Mouse (Mus musculus): ENCODE measurements at regions not wholly inside any gene's neighbourhood (a gene's known extent, or its start where the extent isn't known, plus 50 kb on each side); places are given as distances from the start of the nearest gene placed in this dataset.
A peak's percentile ranks its signal among the peaks of the same experiment; 100 is the strongest.

GRCm38 (mm10) chr3:117265790-117266189 lies 94.9 kb downstream of the Plppr4 start:
- no peaks in the 10 kb centered on the region for H3K27me3 ChIP-seq (ENCODE audit: insufficient read depth, low read length)
- no peaks in the 10 kb centered on the region for H3K9me3 ChIP-seq (ENCODE audit: low read depth, low read length)
- no peak overlapping the region for H3K27ac ChIP-seq (ENCODE audit: low read depth)
- H3K36me3 ChIP-seq (ENCODE audit: insufficient read depth) = no peaks in the 10 kb centered on the region
- DNase-seq (no peak), ATAC-seq (ENCODE audit: insufficient read depth) (no peak)
- no peak overlapping the region for H3K4me2 ChIP-seq
- no peak overlapping the region for H3K4me3 ChIP-seq (ENCODE audit: low read depth, low read length)
- H3K4me1 ChIP-seq (ENCODE audit: insufficient read depth) = no peaks in the 10 kb centered on the region
- H3K9ac ChIP-seq = no peak overlapping the region
- WGBS = 87% methylated on average over 9 of the region's 9 CpGs
- no peak for TF ChIP-seq CTCF (IDR thresholded peaks at IDR 0.05; ENCODE audit: low read depth)

- ATAC-seq (ENCODE audit: insufficient read depth) (no peak), DNase-seq (no peak)
- Histone ChIP-seq H3K27me3 (ENCODE audit: insufficient read depth, low read length) (no peaks in the 10 kb centered on the region), H3K9ac (no peak overlapping the region), H3K27ac (ENCODE audit: low read depth) (no peak overlapping the region), H3K36me3 (ENCODE audit: insufficient read depth) (no peaks in the 10 kb centered on the region), H3K4me2 (no peak overlapping the region), H3K4me3 (ENCODE audit: low read depth, low read length) (no peak overlapping the region), H3K9me3 (ENCODE audit: low read depth, low read length) (no peaks in the 10 kb centered on the region), H3K4me1 (ENCODE audit: insufficient read depth) (no peaks in the 10 kb centered on the region)
- no peak for TF ChIP-seq CTCF (IDR thresholded peaks at IDR 0.05; ENCODE audit: low read depth)
Observed at GRCm38 (mm10) chr3:117247833-117248232, 112.8 kb downstream of the Plppr4 start.

- ATAC-seq (ENCODE audit: insufficient read depth) = no peak
- no peaks in the 10 kb centered on the region for H3K27me3 ChIP-seq (ENCODE audit: insufficient read depth, low read length)
- no peaks in the 10 kb centered on the region for H3K36me3 ChIP-seq (ENCODE audit: insufficient read depth)
- no peak for DNase-seq
- WGBS = 73% methylated on average over 6 of the region's 6 CpGs
- H3K4me3 ChIP-seq (ENCODE audit: low read depth, low read length) = no peak overlapping the region
- H3K9ac ChIP-seq = no peak overlapping the region
- no peaks in the 10 kb centered on the region for H3K4me1 ChIP-seq (ENCODE audit: insufficient read depth)
- H3K9me3 ChIP-seq (ENCODE audit: low read depth, low read length) = no peaks in the 10 kb centered on the region
- no peak overlapping the region for H3K4me2 ChIP-seq
- TF ChIP-seq CTCF (IDR thresholded peaks at IDR 0.05; ENCODE audit: low read depth) = no peak
- H3K27ac ChIP-seq (ENCODE audit: low read depth) = no peak overlapping the region
Observed at GRCm38 (mm10) chr3:117241810-117242209, 118.9 kb downstream of the Plppr4 start.

- DNase-seq = no peak
- Histone ChIP-seq H3K36me3 (ENCODE audit: insufficient read depth) (no peaks in the 10 kb centered on the region), H3K4me1 (ENCODE audit: insufficient read depth) (no peaks in the 10 kb centered on the region), H3K27me3 (ENCODE audit: insufficient read depth, low read length) (no peaks in the 10 kb centered on the region), H3K9ac (no peak overlapping the region), H3K4me2 (no peak overlapping the region), H3K9me3 (ENCODE audit: low read depth, low read length) (no peaks in the 10 kb centered on the region), H3K4me3 (ENCODE audit: low read depth, low read length) (no peak overlapping the region), H3K27ac (ENCODE audit: low read depth) (no peak overlapping the region)
- no peak for TF ChIP-seq CTCF (IDR thresholded peaks at IDR 0.05; ENCODE audit: low read depth)
- ATAC-seq (ENCODE audit: insufficient read depth) = no peak
- WGBS = 81% methylated on average over 3 of the region's 3 CpGs
Observed at GRCm38 (mm10) chr3:117226616-117227015, 134.1 kb downstream of the Plppr4 start.

GRCm38 (mm10) chr3:117225041-117225440 lies 135.6 kb downstream of the Plppr4 start:
- Histone ChIP-seq H3K36me3 (ENCODE audit: insufficient read depth) (no peaks in the 10 kb centered on the region), H3K9me3 (ENCODE audit: low read depth, low read length) (no peaks in the 10 kb centered on the region), H3K27me3 (ENCODE audit: insufficient read depth, low read length) (no peaks in the 10 kb centered on the region), H3K4me2 (no peak overlapping the region), H3K27ac (ENCODE audit: low read depth) (no peak overlapping the region), H3K9ac (no peak overlapping the region), H3K4me3 (ENCODE audit: low read depth, low read length) (no peak overlapping the region), H3K4me1 (ENCODE audit: insufficient read depth) (no peaks in the 10 kb centered on the region)
- ATAC-seq (ENCODE audit: insufficient read depth) (no peak), DNase-seq (no peak)
- WGBS = 71% methylated on average over 2 of the region's 2 CpGs
- TF ChIP-seq CTCF (IDR thresholded peaks at IDR 0.05; ENCODE audit: low read depth) = no peak

GRCm38 (mm10) chr3:117217952-117218351 lies 142.7 kb downstream of the Plppr4 start:
- Histone ChIP-seq H3K4me1 (ENCODE audit: insufficient read depth) (no peaks in the 10 kb centered on the region), H3K9ac (no peak overlapping the region), H3K27me3 (ENCODE audit: insufficient read depth, low read length) (no peaks in the 10 kb centered on the region), H3K4me2 (no peak overlapping the region), H3K36me3 (ENCODE audit: insufficient read depth) (no peaks in the 10 kb centered on the region), H3K9me3 (ENCODE audit: low read depth, low read length) (no peaks in the 10 kb centered on the region), H3K4me3 (ENCODE audit: low read depth, low read length) (no peak overlapping the region), H3K27ac (ENCODE audit: low read depth) (no peak overlapping the region)
- DNase-seq (peak; percentile 44), ATAC-seq (ENCODE audit: insufficient read depth) (no peak; the same call in 1 of the 2 replicates)
- no peak for TF ChIP-seq CTCF (IDR thresholded peaks at IDR 0.05; ENCODE audit: low read depth)
- 46% methylated on average over 1 of the region's 1 CpGs for WGBS

- 65% methylated on average over 1 of the region's 1 CpGs for WGBS
- Histone ChIP-seq H3K9ac (no peak overlapping the region), H3K27me3 (ENCODE audit: insufficient read depth, low read length) (no peaks in the 10 kb centered on the region), H3K36me3 (ENCODE audit: insufficient read depth) (no peaks in the 10 kb centered on the region), H3K27ac (ENCODE audit: low read depth) (no peak overlapping the region), H3K9me3 (ENCODE audit: low read depth, low read length) (no peaks in the 10 kb centered on the region), H3K4me1 (ENCODE audit: insufficient read depth) (no peaks in the 10 kb centered on the region), H3K4me3 (ENCODE audit: low read depth, low read length) (no peak overlapping the region), H3K4me2 (no peak overlapping the region)
- no peak for TF ChIP-seq CTCF (IDR thresholded peaks at IDR 0.05; ENCODE audit: low read depth)
- DNase-seq = no peak
- ATAC-seq (ENCODE audit: insufficient read depth) = no peak
Observed at GRCm38 (mm10) chr3:117191903-117192302, 168.8 kb downstream of the Plppr4 start.

Data from lung, embryonic 14.5 days (tissue).